8 mouse cellular contexts compared by ENCODE assay signal in genomic region chr8:84775105-84775591, GRCm38 (mm10). TPM values are rescaled to one million over a fixed set of nuclear protein-coding genes. Genes with fewer than 3 reads are reported as not detected.
DNase-seq lines count a peak whose midpoint lies in the region; ATAC-seq and TF ChIP-seq lines count a peak whose summit lies in the region.

No protein-coding gene starts in this region.

- H3K36me3 ChIP-seq in kidney, postnatal 0 days (ENCODE audit: insufficient read depth, low read length): no peaks in the 10 kb centered on the region
- no peaks in the 10 kb centered on the region for H3K36me3 ChIP-seq in forebrain, embryonic 16.5 days (ENCODE audit: control insufficient read depth, insufficient read depth)
- H3K36me3 ChIP-seq in intestine, embryonic 16.5 days (ENCODE audit: control insufficient read depth, insufficient read depth, low read length): no peaks in the 10 kb centered on the region

- H3K4me3 ChIP-seq in kidney, postnatal 0 days (replicated peaks; ENCODE audit: low read depth, low read length): no peak overlapping the region
- peak overlapping the region; percentile 30 for H3K4me3 ChIP-seq in forebrain, embryonic 16.5 days (replicated peaks; ENCODE audit: low read length)
- H3K4me3 ChIP-seq in intestine, embryonic 16.5 days (ENCODE audit: low read length): no peak overlapping the region; the same call in 1 of the 2 replicates
- H3K4me3 ChIP-seq in olfactory bulb, adult 2 months (ENCODE audit: insufficient read depth, low read depth, low read length): no peak overlapping the region

- no peak for DNase-seq in kidney, postnatal 0 days (ENCODE audit: low spot score)
- no peak for DNase-seq in kidney, postnatal 14 days
- DNase-seq in NIH3T3 (ENCODE audit: low read depth): peak; percentile 67
- DNase-seq in spleen, postnatal 4 days (ENCODE audit: low spot score in 2 of 2): no peak
- DNase-seq in ovary, adult 18-20 months (ENCODE audit: low spot score): no peak

- peaks cover 18% of the 10 kb centered on the region for H3K4me1 ChIP-seq in kidney, postnatal 0 days (replicated peaks; ENCODE audit: insufficient read depth, low read length)
- peaks cover 62% of the 10 kb centered on the region for H3K4me1 ChIP-seq in forebrain, embryonic 16.5 days (replicated peaks; ENCODE audit: control insufficient read depth, insufficient read depth, low read length)
- H3K4me1 ChIP-seq in intestine, embryonic 16.5 days (ENCODE audit: control insufficient read depth, insufficient read depth, low read length): peaks cover 39% of the 10 kb centered on the region
- H3K4me1 ChIP-seq in olfactory bulb, adult 2 months (ENCODE audit: control insufficient read depth, insufficient read depth, low read length): peaks cover 53% of the 10 kb centered on the region

- peak overlapping the region; percentile 65 for H3K27ac ChIP-seq in kidney, postnatal 0 days
- peak overlapping the region; percentile 99 for H3K27ac ChIP-seq in forebrain, embryonic 16.5 days (ENCODE audit: low read length)
- peak overlapping the region; percentile 78 for H3K27ac ChIP-seq in intestine, embryonic 16.5 days (ENCODE audit: low read length)
- H3K27ac ChIP-seq in olfactory bulb, adult 2 months (ENCODE audit: insufficient read depth, low read depth, low read length): peak overlapping the region; percentile 56

- H3K27me3 ChIP-seq in kidney, postnatal 0 days (ENCODE audit: insufficient read depth, low read length): peaks cover 56% of the 10 kb centered on the region
- 0 out of 2 replicates have a peak, but pooled peaks cover 2% of the 10 kb centered on the region for H3K27me3 ChIP-seq in forebrain, embryonic 16.5 days (replicated peaks; ENCODE audit: control insufficient read depth, insufficient read depth, low read length)
- H3K27me3 ChIP-seq in intestine, embryonic 16.5 days (replicated peaks; ENCODE audit: control insufficient read depth, insufficient read depth, low read length): peaks cover 61% of the 10 kb centered on the region

- peak overlapping the region; percentile 23; the same call in 1 of the 2 replicates for H3K4me2 ChIP-seq in kidney, postnatal 0 days (ENCODE audit: low read length)
- H3K4me2 ChIP-seq in forebrain, embryonic 16.5 days (ENCODE audit: low read length): peak overlapping the region; percentile 81
- peak overlapping the region; percentile 40 for H3K4me2 ChIP-seq in intestine, embryonic 16.5 days (ENCODE audit: low read depth, low read length)

- no peak for TF ChIP-seq POLR2A in olfactory bulb, adult 2 months (IDR thresholded peaks at IDR 0.05; ENCODE audit: insufficient read depth, low read depth, low read length)

- no peak for TF ChIP-seq CTCF in kidney, postnatal 0 days (IDR thresholded peaks at IDR 0.05; ENCODE audit: low read depth)
- no peak for TF ChIP-seq CTCF in olfactory bulb, adult 2 months (IDR thresholded peaks at IDR 0.05; ENCODE audit: insufficient read depth, low read depth, low read length)

- WGBS in kidney, postnatal 0 days: 22% methylated on average over 13 of the region's 13 CpGs
- 9% methylated on average over 13 of the region's 13 CpGs for WGBS in forebrain, embryonic 16.5 days
- WGBS in intestine, embryonic 16.5 days: 15% methylated on average over 13 of the region's 13 CpGs
- 14% methylated on average over 13 of the region's 13 CpGs for WGBS in olfactory bulb, adult 2 months

- H3K9ac ChIP-seq in kidney, postnatal 0 days (ENCODE audit: low read depth, low read length): no peak overlapping the region
- H3K9ac ChIP-seq in forebrain, embryonic 16.5 days (replicated peaks; ENCODE audit: low read depth, low read length): peak overlapping the region; percentile 65
- peak overlapping the region; percentile 48 for H3K9ac ChIP-seq in intestine, embryonic 16.5 days (ENCODE audit: low read depth, low read length)

- ATAC-seq in kidney, postnatal 0 days (replicated peaks; ENCODE audit: low FRiP score, low read depth): no peak
- peak; percentile 13 for ATAC-seq in forebrain, embryonic 16.5 days
- peak; percentile 16; the same call in 1 of the 2 replicates for ATAC-seq in intestine, embryonic 16.5 days

- H3K9me3 ChIP-seq in kidney, postnatal 0 days (replicated peaks; ENCODE audit: low read length): no peaks in the 10 kb centered on the region
- H3K9me3 ChIP-seq in forebrain, embryonic 16.5 days (ENCODE audit: control insufficient read depth, low read length): no peaks in the 10 kb centered on the region
- H3K9me3 ChIP-seq in intestine, embryonic 16.5 days (ENCODE audit: control insufficient read depth, low read length): no peaks in the 10 kb centered on the region

RNA-seq across cellular contexts. Expression of gene Nfix, which starts 25.0 kb away (rescaled TPM):
- polyA plus RNA-seq in kidney, postnatal 0 days (2015; fragmentation: Nextera tagmentation; extraction: Ambion mirVana): 21.1 and 22.3 TPM in 2 replicates
- 440 and 546 TPM in 2 replicates for polyA plus RNA-seq in forebrain, embryonic 16.5 days (2015; fragmentation: Nextera tagmentation; extraction: Ambion mirVana)
- 9.7 and 11.8 TPM in 2 replicates for polyA plus RNA-seq in intestine, embryonic 16.5 days (2015; fragmentation: Nextera tagmentation; extraction: Ambion mirVana)
- not detected in 2 replicates for polyA plus RNA-seq in olfactory bulb, adult 2 months (2012; ENCODE audit: insufficient read depth, insufficient read length, low replicate concordance, missing spikeins)

RNA-seq across cellular contexts. Expression of gene Dand5, which starts 47.5 kb away (rescaled TPM):
- polyA plus RNA-seq in kidney, postnatal 0 days (2015; fragmentation: Nextera tagmentation; extraction: Ambion mirVana): 7.0 and 7.4 TPM in 2 replicates
- 8.2 and 8.7 TPM in 2 replicates for polyA plus RNA-seq in forebrain, embryonic 16.5 days (2015; fragmentation: Nextera tagmentation; extraction: Ambion mirVana)
- 4.2 and 4.4 TPM in 2 replicates for polyA plus RNA-seq in intestine, embryonic 16.5 days (2015; fragmentation: Nextera tagmentation; extraction: Ambion mirVana)
- polyA plus RNA-seq in olfactory bulb, adult 2 months (2012; ENCODE audit: insufficient read depth, insufficient read length, low replicate concordance, missing spikeins): not detected in 2 replicates

RNA-seq across cellular contexts. Expression of gene G430095P16Rik, which starts 52.3 kb away (rescaled TPM):
- polyA plus RNA-seq in kidney, postnatal 0 days (2015; fragmentation: Nextera tagmentation; extraction: Ambion mirVana): 1.9 and 2.5 TPM in 2 replicates
- 2.0 and 2.2 TPM in 2 replicates for polyA plus RNA-seq in forebrain, embryonic 16.5 days (2015; fragmentation: Nextera tagmentation; extraction: Ambion mirVana)
- 2.0 and 2.6 TPM in 2 replicates for polyA plus RNA-seq in intestine, embryonic 16.5 days (2015; fragmentation: Nextera tagmentation; extraction: Ambion mirVana)
- not detected in 2 replicates for polyA plus RNA-seq in olfactory bulb, adult 2 months (2012; ENCODE audit: insufficient read depth, insufficient read length, low replicate concordance, missing spikeins)

RNA-seq across cellular contexts. Expression of gene Gadd45gip1, which starts 56.2 kb away (rescaled TPM):
- 51.0 and 54.3 TPM in 2 replicates for polyA plus RNA-seq in kidney, postnatal 0 days (2015; fragmentation: Nextera tagmentation; extraction: Ambion mirVana)
- polyA plus RNA-seq in forebrain, embryonic 16.5 days (2015; fragmentation: Nextera tagmentation; extraction: Ambion mirVana): 31.3 and 34.3 TPM in 2 replicates
- 61.8 and 63.4 TPM in 2 replicates for polyA plus RNA-seq in intestine, embryonic 16.5 days (2015; fragmentation: Nextera tagmentation; extraction: Ambion mirVana)
- polyA plus RNA-seq in olfactory bulb, adult 2 months (2012; ENCODE audit: insufficient read depth, insufficient read length, low replicate concordance, missing spikeins): not detected in 2 replicates

Comparison
In these comparisons a context has a peak if more than half of its experiments do, and no peak if none do; other contexts are left out.
1. H3K4me2 ChIP-seq: peak in every context shown above with its lines; median percentile 81 in forebrain, embryonic 16.5 days; 40 in intestine, embryonic 16.5 days; 23 in kidney, postnatal 0 days.